Mouse (Mus musculus): ENCODE measurements around the gene Bfsp2. TPM values are rescaled to one million over a fixed set of nuclear protein-coding genes. Genes with fewer than 3 reads are reported as not detected.
A peak's percentile ranks its signal among the peaks of the same experiment; 100 is the strongest.

Gene Bfsp2
- polyA plus RNA-seq, 2 experiments, result 1.0 to 1.9 TPM

DNA sequence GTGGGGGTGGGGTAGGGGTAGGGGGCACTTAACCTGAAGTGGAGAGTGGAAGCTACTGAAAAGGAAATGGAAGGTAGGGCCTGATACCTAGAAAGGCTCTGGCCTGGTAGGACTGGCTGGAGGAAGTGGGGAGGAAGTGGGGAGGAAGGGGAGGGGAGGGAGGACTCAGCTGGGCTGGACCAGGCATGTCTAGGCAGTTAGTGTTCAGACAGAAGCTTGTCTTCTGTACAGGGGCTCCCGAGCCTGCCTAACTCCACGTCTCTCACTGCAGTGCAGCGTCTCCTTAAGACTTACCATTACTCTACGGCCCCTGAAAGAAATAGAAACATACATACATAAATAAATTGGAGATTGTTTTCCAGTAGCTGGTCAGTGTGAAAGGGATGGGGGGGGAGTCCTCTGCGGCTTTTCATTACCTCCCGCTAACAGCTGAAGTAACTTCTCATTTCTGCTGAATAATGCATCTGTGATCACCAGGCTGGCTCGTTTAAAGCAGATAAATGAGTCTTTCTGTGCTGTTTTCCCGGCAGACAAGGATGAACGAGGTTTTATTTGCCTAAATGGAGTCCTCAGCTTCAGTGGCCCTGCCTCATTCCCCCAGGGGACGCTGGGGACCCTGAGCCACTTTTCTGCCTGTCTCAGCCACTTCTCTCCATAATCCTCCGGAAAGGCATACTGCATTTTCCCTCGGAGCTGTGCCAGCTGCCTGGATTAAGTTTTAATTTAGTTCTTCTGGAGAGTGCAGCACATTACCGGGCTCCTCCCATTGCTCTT, 6.1 kb downstream of the Bfsp2 start:
- ATAC-seq (ENCODE audit: low FRiP score, low read depth) (no peak), DNase-seq (ENCODE audit: low spot score) (peak; percentile 18)
- peaks cover 16% of the 10 kb centered on the region; the same call in 1 of the 2 replicates for H3K4me1 ChIP-seq (ENCODE audit: control insufficient read depth, insufficient read depth, low read length)
- H3K27ac ChIP-seq (replicated peaks; ENCODE audit: low read depth, low read length), result no peak overlapping the region
- H3K9me3 ChIP-seq (ENCODE audit: control insufficient read depth, low read length), result no peaks in the 10 kb centered on the region
- H3K4me3 ChIP-seq (replicated peaks; ENCODE audit: low read length), result no peak overlapping the region
- H3K9ac ChIP-seq (ENCODE audit: low read depth, low read length, severe bottlenecking), result no peak overlapping the region
- no peaks in the 10 kb centered on the region for H3K36me3 ChIP-seq (ENCODE audit: control insufficient read depth, insufficient read depth, low read length)
- no peak for TF ChIP-seq POLR2A (IDR thresholded peaks at IDR 0.05; ENCODE audit: borderline replicate concordance, extremely low read depth, insufficient read depth, insufficient read length)
- no peaks in the 10 kb centered on the region for H3K27me3 ChIP-seq (ENCODE audit: control insufficient read depth, insufficient read depth, low read length)
- H3K4me2 ChIP-seq (replicated peaks; ENCODE audit: low read depth, low read length, severe bottlenecking), result peak overlapping the region; percentile 22; the same call in 1 of the 2 replicates
- 21% methylated on average over 13 of the region's 13 CpGs for WGBS

DNA sequence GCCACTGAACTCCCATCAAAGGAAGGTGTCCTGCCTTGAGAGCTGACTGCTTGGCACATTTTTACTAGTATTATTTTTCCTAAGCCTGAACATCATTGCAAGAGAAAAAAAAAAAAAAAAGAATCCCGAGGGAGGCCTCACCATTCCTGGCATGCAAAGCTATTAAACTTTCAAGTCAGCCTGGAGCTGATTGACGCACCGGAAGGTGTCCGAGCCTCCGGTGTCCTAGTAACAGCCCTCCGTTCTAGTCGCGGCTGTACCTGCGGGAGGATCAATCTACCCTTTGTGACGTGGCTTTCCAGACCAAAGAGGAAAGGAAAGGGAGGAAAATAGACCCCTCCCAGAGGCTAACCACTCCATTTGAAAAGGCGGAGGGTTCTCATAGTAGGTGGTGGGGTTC, 8.4 kb downstream of the Bfsp2 start:
- peak overlapping the region; percentile 29; the same call in 1 of the 2 replicates for H3K4me2 ChIP-seq (replicated peaks; ENCODE audit: low read depth, low read length, severe bottlenecking)
- H3K36me3 ChIP-seq (ENCODE audit: control insufficient read depth, insufficient read depth, low read length), result no peaks in the 10 kb centered on the region
- ATAC-seq (ENCODE audit: low FRiP score, low read depth) (no peak), DNase-seq (ENCODE audit: low spot score) (peak; percentile 16)
- H3K27ac ChIP-seq (replicated peaks; ENCODE audit: low read depth, low read length), result no peak overlapping the region
- WGBS, result 13% methylated on average over 11 of the region's 11 CpGs
- H3K4me3 ChIP-seq (replicated peaks; ENCODE audit: low read length), result no peak overlapping the region
- H3K9ac ChIP-seq (ENCODE audit: low read depth, low read length, severe bottlenecking), result no peak overlapping the region
- no peak for TF ChIP-seq POLR2A (IDR thresholded peaks at IDR 0.05; ENCODE audit: borderline replicate concordance, extremely low read depth, insufficient read depth, insufficient read length)
- H3K4me1 ChIP-seq (ENCODE audit: control insufficient read depth, insufficient read depth, low read length), result peaks cover 16% of the 10 kb centered on the region; the same call in 1 of the 2 replicates
- no peaks in the 10 kb centered on the region for H3K9me3 ChIP-seq (ENCODE audit: control insufficient read depth, low read length)
- H3K27me3 ChIP-seq (ENCODE audit: control insufficient read depth, insufficient read depth, low read length), result no peaks in the 10 kb centered on the region

GRCm38 (mm10) chr9:103469516-103469915, 10.7 kb downstream of the Bfsp2 start:
- Histone ChIP-seq H3K4me3 (replicated peaks; ENCODE audit: low read length) (no peak overlapping the region), H3K4me2 (replicated peaks; ENCODE audit: low read depth, low read length, severe bottlenecking) (no peak overlapping the region), H3K36me3 (ENCODE audit: control insufficient read depth, insufficient read depth, low read length) (no peaks in the 10 kb centered on the region), H3K4me1 (ENCODE audit: control insufficient read depth, insufficient read depth, low read length) (peaks cover 14% of the 10 kb centered on the region; the same call in 1 of the 2 replicates), H3K9ac (ENCODE audit: low read depth, low read length, severe bottlenecking) (no peak overlapping the region), H3K27ac (replicated peaks; ENCODE audit: low read depth, low read length) (no peak overlapping the region), H3K9me3 (ENCODE audit: control insufficient read depth, low read length) (no peaks in the 10 kb centered on the region), H3K27me3 (ENCODE audit: control insufficient read depth, insufficient read depth, low read length) (no peaks in the 10 kb centered on the region)
- DNase-seq (ENCODE audit: low spot score), result no peak
- 56% methylated on average over 5 of the region's 5 CpGs for whole genome bisulfite sequencing
- TF ChIP-seq POLR2A (IDR thresholded peaks at IDR 0.05; ENCODE audit: borderline replicate concordance, extremely low read depth, insufficient read depth, insufficient read length), result no peak
- ATAC-seq (ENCODE audit: low FRiP score, low read depth), result no peak

DNA sequence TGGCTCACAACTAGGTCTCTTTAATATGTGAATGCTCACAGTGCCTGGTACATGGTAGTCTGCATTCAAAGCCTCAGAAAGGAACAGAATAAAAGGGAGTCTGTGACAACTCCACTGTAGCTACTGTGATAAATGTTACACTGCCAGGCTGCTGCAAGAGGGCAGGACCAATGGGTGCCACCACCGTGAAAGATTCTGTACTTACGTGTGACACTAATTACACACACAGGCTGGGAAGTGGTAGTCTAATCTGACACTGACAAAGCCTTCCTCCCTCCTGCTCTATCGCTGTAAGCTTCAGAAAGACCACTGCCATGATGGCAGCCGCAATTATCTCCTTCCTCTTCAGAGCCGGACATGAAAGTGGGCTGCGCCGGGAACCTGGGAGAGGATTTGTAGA, 11.3 kb downstream of the Bfsp2 start:
- Histone ChIP-seq H3K9me3 (ENCODE audit: control insufficient read depth, low read length) (no peaks in the 10 kb centered on the region), H3K4me1 (ENCODE audit: control insufficient read depth, insufficient read depth, low read length) (peaks cover 8% of the 10 kb centered on the region; the same call in 1 of the 2 replicates), H3K27ac (replicated peaks; ENCODE audit: low read depth, low read length) (no peak overlapping the region), H3K36me3 (ENCODE audit: control insufficient read depth, insufficient read depth, low read length) (no peaks in the 10 kb centered on the region), H3K4me2 (replicated peaks; ENCODE audit: low read depth, low read length, severe bottlenecking) (no peak overlapping the region), H3K27me3 (ENCODE audit: control insufficient read depth, insufficient read depth, low read length) (no peaks in the 10 kb centered on the region), H3K9ac (ENCODE audit: low read depth, low read length, severe bottlenecking) (no peak overlapping the region), H3K4me3 (replicated peaks; ENCODE audit: low read length) (no peak overlapping the region)
- TF ChIP-seq POLR2A (IDR thresholded peaks at IDR 0.05; ENCODE audit: borderline replicate concordance, extremely low read depth, insufficient read depth, insufficient read length), result no peak
- DNase-seq (ENCODE audit: low spot score) (no peak), ATAC-seq (ENCODE audit: low FRiP score, low read depth) (no peak)
- WGBS, result 65% methylated on average over 7 of the region's 7 CpGs

GRCm38 (mm10) chr9:103465711-103466220, 14.5 kb downstream of the Bfsp2 start:
- H3K9me3 ChIP-seq (ENCODE audit: control insufficient read depth, low read length), result no peaks in the 10 kb centered on the region
- ATAC-seq (ENCODE audit: low FRiP score, low read depth), result no peak

More at GRCm38 (mm10) chr9:103465711-103466220, 14.5 kb downstream of the Bfsp2 start:
- TF ChIP-seq POLR2A (IDR thresholded peaks at IDR 0.05; ENCODE audit: borderline replicate concordance, extremely low read depth, insufficient read depth, insufficient read length), result no peak
- Histone ChIP-seq H3K4me2 (replicated peaks; ENCODE audit: low read depth, low read length, severe bottlenecking) (no peak overlapping the region), H3K36me3 (ENCODE audit: control insufficient read depth, insufficient read depth, low read length) (no peaks in the 10 kb centered on the region), H3K27me3 (ENCODE audit: control insufficient read depth, insufficient read depth, low read length) (no peaks in the 10 kb centered on the region), H3K9ac (ENCODE audit: low read depth, low read length, severe bottlenecking) (no peak overlapping the region), H3K4me1 (ENCODE audit: control insufficient read depth, insufficient read depth, low read length) (no peaks in the 10 kb centered on the region), H3K27ac (replicated peaks; ENCODE audit: low read depth, low read length) (no peak overlapping the region), H3K4me3 (replicated peaks; ENCODE audit: low read length) (no peak overlapping the region)
- 66% methylated on average over 13 of the region's 13 CpGs for WGBS
- DNase-seq (ENCODE audit: low spot score), result no peak
